Mouse (Mus musculus) neural tube, embryonic 11.5 days (tissue): ENCODE data around the gene Hdac1. TPM values are rescaled to one million over a fixed set of nuclear protein-coding genes. Genes with fewer than 3 reads are reported as not detected.

Experiments
- ATAC-seq: fragments of 200-750 bp; cut with Nextera tagmentation; 2 replicates; pipeline ENCODE4 v1.8.0; 2017; ENCODE audit warnings: moderate number of reproducible peaks, mild to moderate bottlenecking, moderate TSS enrichment, moderate library complexity; ENCODE audit not compliant: insufficient read depth, low FRiP score, low TSS enrichment
- DNase-seq: peaks from one replicate; pipeline ENCODE4 v3.0.0-alpha.2; 2015; ENCODE audit warnings: low spot score
- H3K27ac ChIP-seq: fragments of 300-500 bp; sonication (generic); 2 replicates; pipeline ENCODE4 v1.5.1; 2014; ENCODE audit warnings: low read depth, mild to moderate bottlenecking, low read length
- H3K27me3 ChIP-seq: fragments of 300-500 bp; sonication (generic); 2 replicates; pipeline ENCODE4 v1.6.1; 2014; ENCODE audit warnings: mild to moderate bottlenecking, low read length, mixed read lengths; ENCODE audit not compliant: control insufficient read depth, insufficient read depth
- H3K36me3 ChIP-seq: fragments of 300-500 bp; sonication (generic); 2 replicates; pipeline ENCODE4 v1.6.1; 2014; ENCODE audit warnings: mild to moderate bottlenecking, low read length, moderate library complexity, mixed read lengths; ENCODE audit not compliant: control insufficient read depth, insufficient read depth
- H3K4me1 ChIP-seq: fragments of 300-500 bp; sonication (generic); 2 replicates; pipeline ENCODE4 v1.6.1; 2014; ENCODE audit warnings: low read length, mixed read lengths; ENCODE audit not compliant: control insufficient read depth, insufficient read depth
- H3K4me2 ChIP-seq: fragments of 300-500 bp; sonication (generic); 2 replicates; pipeline ENCODE4 v1.6.1; 2014; ENCODE audit warnings: low read depth, mild to moderate bottlenecking, moderate library complexity
- H3K4me3 ChIP-seq: fragments of 300-500 bp; sonication (generic); 2 replicates; pipeline ENCODE4 v1.5.1; 2014; ENCODE audit warnings: low read depth, low read length
- H3K9ac ChIP-seq: fragments of 300-500 bp; sonication (generic); 2 replicates; pipeline ENCODE4 v1.6.1; 2014; ENCODE audit warnings: mild to moderate bottlenecking, low read length
- H3K9me3 ChIP-seq: fragments of 300-500 bp; sonication (generic); 2 replicates; pipeline ENCODE4 v1.6.1; 2016; ENCODE audit warnings: low read length; ENCODE audit not compliant: control insufficient read depth
- WGBS: fragments of 180-500 bp; shearing (Covaris S2); extraction: QIAGEN DNeasy Blood & Tissue Kit; methylation state at CpG from one replicate; pipeline ENCODE4 v1.1.7; 2014; 5-methylcytosine and 5-hydroxymethylcytosine counted together
- polyA plus RNA-seq: library from polyadenylated mRNA; unstranded; fragments of >200 nt; fragmentation: Nextera tagmentation; extraction: Ambion mirVana; gene quantifications from 2 replicates; pipeline ENCODE4 v1.2.1, GENCODE M21; 2014

The Hdac1 gene
- polyA plus RNA-seq, 1 experiment from 2014 or later = 258 TPM

DNA sequence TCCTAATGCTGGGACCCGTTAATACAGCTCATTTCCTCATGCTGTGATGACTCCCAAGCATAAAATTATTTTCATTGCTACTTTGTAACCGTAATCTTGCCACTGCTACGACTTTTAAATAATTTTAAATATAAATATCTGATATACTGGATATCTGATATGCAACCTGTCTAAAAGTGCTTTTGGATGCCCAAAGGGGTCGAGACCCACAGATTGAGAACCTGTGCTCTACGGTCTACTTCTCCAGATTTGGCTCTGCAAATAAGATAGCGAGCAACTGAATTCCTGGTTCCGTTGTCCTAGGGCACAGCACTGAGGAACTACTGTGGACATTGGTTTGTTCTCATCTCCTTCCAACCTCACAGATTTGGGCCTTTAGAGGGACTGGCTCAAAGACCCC, 35.2 kb upstream of the Hdac1 start:
- no peak for ATAC-seq
- Histone ChIP-seq H3K4me1 (no peaks in the 10 kb centered on the region), H3K27me3 (no peaks in the 10 kb centered on the region), H3K9me3 (no peaks in the 10 kb centered on the region), H3K4me3 (no peak overlapping the region), H3K4me2 (no peak overlapping the region), H3K9ac (no peak overlapping the region), H3K27ac (no peak overlapping the region), H3K36me3 (no peaks in the 10 kb centered on the region)
- DNase-seq = no peak
- 84% methylated on average over 7 of the region's 7 CpGs for WGBS

GRCm38 (mm10) chr4:129576863-129577491, 34.5 kb upstream of the Hdac1 start:
- Histone ChIP-seq H3K4me3 (no peak overlapping the region), H3K36me3 (no peaks in the 10 kb centered on the region), H3K27me3 (no peaks in the 10 kb centered on the region), H3K9me3 (no peaks in the 10 kb centered on the region), H3K4me2 (no peak overlapping the region), H3K27ac (no peak overlapping the region), H3K4me1 (no peaks in the 10 kb centered on the region), H3K9ac (no peak overlapping the region; the same call in 1 of the 2 replicates)
- DNase-seq = peak; percentile 77
- 36% methylated on average over 21 of the region's 21 CpGs for WGBS
- no peak; the same call in 1 of the 2 replicates for ATAC-seq

- H3K27ac ChIP-seq = no peak overlapping the region
- no peak for ATAC-seq
These were observed 32.8 kb upstream of the Hdac1 start for GRCm38 (mm10) chr4:129575171-129575844.

GRCm38 (mm10) chr4:129573430-129573829, 30.9 kb upstream of the Hdac1 start, which contains the start of gene Lck:
Lck (minus strand) TSS chr4:129573641.
- DNase-seq (no peak), ATAC-seq (no peak)
- no peak within 1 kb of the TSS for H3K4me2 ChIP-seq
- H3K4me1 ChIP-seq = no peaks in the 10 kb centered on the region
- H3K27me3 ChIP-seq = no peaks in the 10 kb centered on the region
- no peaks in the 10 kb centered on the region for H3K9me3 ChIP-seq
- no peak within 1 kb of the TSS for H3K9ac ChIP-seq
- no peak within 1 kb of the TSS for H3K4me3 ChIP-seq
- no peaks in the 10 kb centered on the region for H3K36me3 ChIP-seq
- no peak within 1 kb of the TSS for H3K27ac ChIP-seq
- WGBS = 91% methylated on average over 8 of the region's 8 CpGs

More at GRCm38 (mm10) chr4:129575171-129575844, 32.8 kb upstream of the Hdac1 start:
- Histone ChIP-seq H3K4me3 (no peak overlapping the region), H3K9me3 (no peaks in the 10 kb centered on the region), H3K9ac (no peak overlapping the region), H3K36me3 (no peaks in the 10 kb centered on the region), H3K27me3 (no peaks in the 10 kb centered on the region), H3K4me2 (no peak overlapping the region), H3K4me1 (no peaks in the 10 kb centered on the region)
- 42% methylated on average over 7 of the region's 8 CpGs for WGBS
- no peak for DNase-seq

GRCm38 (mm10) chr4:129573093-129573370, 30.5 kb upstream of the Hdac1 start:
- no peak overlapping the region for H3K9ac ChIP-seq
- no peak overlapping the region for H3K27ac ChIP-seq
- no peak for DNase-seq
- H3K4me2 ChIP-seq = no peak overlapping the region
- no peaks in the 10 kb centered on the region for H3K36me3 ChIP-seq
- H3K4me3 ChIP-seq = no peak overlapping the region
- H3K9me3 ChIP-seq = no peaks in the 10 kb centered on the region
- H3K27me3 ChIP-seq = no peaks in the 10 kb centered on the region
- no peak for ATAC-seq
- 98% methylated on average over 4 of the region's 4 CpGs for WGBS
- H3K4me1 ChIP-seq = no peaks in the 10 kb centered on the region

DNA sequence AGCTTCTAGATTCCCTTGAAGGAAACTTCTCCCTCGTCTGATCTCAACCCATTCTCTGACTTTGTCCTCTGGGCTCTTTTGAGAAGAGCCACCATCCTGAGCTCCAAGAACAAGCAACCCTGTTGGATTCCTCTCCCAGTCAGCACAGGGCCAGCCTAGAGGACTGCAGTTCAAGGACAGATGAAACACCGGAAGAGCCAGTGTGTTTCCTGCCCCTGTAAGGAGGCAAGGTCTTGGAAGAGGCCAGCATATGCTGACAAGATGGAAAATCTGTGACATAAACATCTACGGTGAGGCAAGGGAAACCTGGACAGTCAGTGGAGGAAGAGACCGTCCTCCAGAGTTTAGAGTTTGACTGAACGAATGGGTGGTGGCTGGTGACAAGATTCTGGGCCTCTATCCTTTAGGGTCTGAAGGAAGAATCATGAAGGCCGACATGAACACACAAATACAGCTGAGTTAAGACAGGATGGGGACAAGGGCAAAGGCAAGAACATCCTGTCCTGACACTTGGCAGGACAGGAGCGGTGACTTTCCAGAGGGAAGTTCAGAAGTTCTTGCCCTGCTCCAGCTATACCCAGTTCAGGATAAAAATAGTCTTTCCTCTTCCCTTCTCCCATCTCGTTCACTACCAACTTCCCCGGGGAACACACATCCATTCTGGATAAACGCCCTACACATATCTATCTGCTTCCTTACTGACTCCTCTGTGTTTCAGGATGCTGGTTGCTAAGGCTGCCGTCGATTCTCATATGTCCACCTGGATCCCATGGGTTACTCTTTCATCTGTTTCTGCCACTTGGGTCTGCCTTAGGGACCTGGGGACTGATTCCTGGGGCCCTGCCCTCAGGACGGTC, 30.0 kb upstream of the Hdac1 start:
- DNase-seq = no peak
- H3K4me1 ChIP-seq = no peaks in the 10 kb centered on the region
- 87% methylated on average over 13 of the region's 13 CpGs for WGBS

DNA sequence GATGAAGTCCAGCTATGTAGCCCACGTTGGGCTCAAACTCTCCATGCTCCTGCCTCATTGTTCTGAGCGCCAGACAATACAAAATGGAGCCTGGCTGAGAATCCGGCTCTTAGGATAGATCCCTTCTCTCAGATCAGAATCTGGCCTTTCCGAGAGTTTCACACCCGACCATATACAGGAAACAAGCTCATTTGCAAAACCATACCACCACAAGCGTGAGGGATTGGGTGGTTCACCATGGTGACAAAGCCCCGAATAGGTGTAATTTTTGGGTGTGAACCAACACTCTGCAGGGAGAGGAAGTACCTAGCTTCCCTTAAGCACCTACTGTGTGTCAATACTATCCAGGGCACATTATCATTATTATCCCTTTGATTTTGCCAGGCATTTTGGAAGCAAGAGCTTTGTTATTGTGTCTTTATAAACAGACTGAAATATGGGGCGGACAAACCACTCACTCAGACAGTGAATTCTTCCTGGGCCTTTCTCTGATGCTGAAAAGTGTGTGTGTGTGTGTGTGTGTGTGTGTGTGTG, 29.1 kb upstream of the Hdac1 start:
- no peaks in the 10 kb centered on the region for H3K36me3 ChIP-seq
- H3K9me3 ChIP-seq = no peaks in the 10 kb centered on the region
- no peak overlapping the region for H3K27ac ChIP-seq
- H3K4me1 ChIP-seq = no peaks in the 10 kb centered on the region
- 78% methylated on average over 8 of the region's 8 CpGs for WGBS
- H3K27me3 ChIP-seq = no peaks in the 10 kb centered on the region
- DNase-seq (no peak), ATAC-seq (no peak)
- H3K9ac ChIP-seq = no peak overlapping the region
- H3K4me2 ChIP-seq = no peak overlapping the region
- H3K4me3 ChIP-seq = no peak overlapping the region

More for the DNA sequence above, 30.0 kb upstream of the Hdac1 start:
- ATAC-seq = no peak
- no peak overlapping the region for H3K4me3 ChIP-seq
- H3K9me3 ChIP-seq = no peaks in the 10 kb centered on the region
- H3K9ac ChIP-seq = no peak overlapping the region
- H3K27me3 ChIP-seq = no peaks in the 10 kb centered on the region
- no peaks in the 10 kb centered on the region for H3K36me3 ChIP-seq
- no peak overlapping the region for H3K27ac ChIP-seq
- no peak overlapping the region for H3K4me2 ChIP-seq

DNA sequence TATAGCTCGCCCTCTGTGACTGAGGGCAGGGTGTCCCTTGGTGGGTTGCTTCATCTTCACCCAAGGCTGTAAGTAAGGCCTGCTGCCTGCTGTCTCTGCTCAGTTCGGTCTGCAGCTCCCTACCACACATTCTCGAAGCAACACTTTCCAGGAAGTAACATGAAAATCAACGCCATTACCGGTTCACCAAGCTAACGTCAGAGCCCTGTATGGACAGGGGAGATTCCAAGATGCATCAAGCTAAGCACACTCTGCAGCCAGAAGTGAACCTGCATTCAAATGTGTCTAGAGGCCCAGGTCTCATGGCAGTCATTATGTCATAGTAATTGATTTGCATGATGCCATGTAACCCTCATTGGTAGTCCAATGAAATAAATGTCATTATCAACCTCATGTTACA, 27.5 kb upstream of the Hdac1 start:
- H3K9me3 ChIP-seq = no peaks in the 10 kb centered on the region
- H3K36me3 ChIP-seq = no peaks in the 10 kb centered on the region
- 82% methylated on average over 6 of the region's 6 CpGs for WGBS
- DNase-seq (no peak), ATAC-seq (no peak)
- H3K4me3 ChIP-seq = no peak overlapping the region
- no peak overlapping the region for H3K27ac ChIP-seq
- no peaks in the 10 kb centered on the region for H3K27me3 ChIP-seq
- H3K4me2 ChIP-seq = no peak overlapping the region
- no peak overlapping the region for H3K9ac ChIP-seq
- no peaks in the 10 kb centered on the region for H3K4me1 ChIP-seq
